Mouse (Mus musculus) E14TG2a.4 (cell line): ENCODE results near the gene Sh3gl3.
"Not testable (repeated sequence)": the region's sequence is repeated elsewhere in the genome, so short reads cannot be mapped to it uniquely, and the experiment has no call there.

Experiments used
- CTCF ChIP-seq: conservative IDR thresholded peaks from 2 replicates; pipeline ENCODE4 v1.5.1; 2014; ENCODE audit warnings: low read length
- NANOG ChIP-seq: IDR thresholded peaks from 2 replicates; pipeline ENCODE4 v1.6.1; 2014; ENCODE audit warnings: borderline replicate concordance, low read length, mixed read lengths
- POU5F1 ChIP-seq: IDR thresholded peaks from 2 replicates; pipeline ENCODE4 v1.6.1; 2014; ENCODE audit warnings: low read length, borderline replicate concordance

DNA sequence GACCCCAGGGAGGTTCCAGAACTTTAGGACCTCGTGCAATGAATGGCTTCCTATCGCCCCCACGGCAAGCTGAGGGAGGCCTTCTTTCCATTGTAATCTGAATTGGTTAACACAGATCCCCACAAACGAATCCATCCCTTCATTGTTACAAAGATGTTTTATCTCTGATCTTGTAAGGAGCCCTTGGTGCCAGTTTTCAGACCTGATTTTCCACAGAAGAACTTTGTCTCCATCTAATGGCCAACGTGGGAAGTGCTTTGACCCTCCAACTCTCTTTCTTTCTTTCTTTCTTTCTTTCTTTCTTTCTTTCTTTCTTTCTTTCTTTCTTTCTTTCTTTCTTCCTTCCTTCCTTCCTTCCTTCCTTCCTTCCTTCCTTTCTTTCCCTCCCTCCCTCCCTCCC lies 99.2 kb downstream of the Sh3gl3 start:
- peak; percentile 62 for TF ChIP-seq CTCF
- TF ChIP-seq POU5F1, NANOG: not testable (repeated sequence)
